Mouse (Mus musculus): ENCODE results near the gene Fbxl13.
A peak's percentile ranks its signal among the peaks of the same experiment; 100 is the strongest.

Fbxl13 gene

DNA sequence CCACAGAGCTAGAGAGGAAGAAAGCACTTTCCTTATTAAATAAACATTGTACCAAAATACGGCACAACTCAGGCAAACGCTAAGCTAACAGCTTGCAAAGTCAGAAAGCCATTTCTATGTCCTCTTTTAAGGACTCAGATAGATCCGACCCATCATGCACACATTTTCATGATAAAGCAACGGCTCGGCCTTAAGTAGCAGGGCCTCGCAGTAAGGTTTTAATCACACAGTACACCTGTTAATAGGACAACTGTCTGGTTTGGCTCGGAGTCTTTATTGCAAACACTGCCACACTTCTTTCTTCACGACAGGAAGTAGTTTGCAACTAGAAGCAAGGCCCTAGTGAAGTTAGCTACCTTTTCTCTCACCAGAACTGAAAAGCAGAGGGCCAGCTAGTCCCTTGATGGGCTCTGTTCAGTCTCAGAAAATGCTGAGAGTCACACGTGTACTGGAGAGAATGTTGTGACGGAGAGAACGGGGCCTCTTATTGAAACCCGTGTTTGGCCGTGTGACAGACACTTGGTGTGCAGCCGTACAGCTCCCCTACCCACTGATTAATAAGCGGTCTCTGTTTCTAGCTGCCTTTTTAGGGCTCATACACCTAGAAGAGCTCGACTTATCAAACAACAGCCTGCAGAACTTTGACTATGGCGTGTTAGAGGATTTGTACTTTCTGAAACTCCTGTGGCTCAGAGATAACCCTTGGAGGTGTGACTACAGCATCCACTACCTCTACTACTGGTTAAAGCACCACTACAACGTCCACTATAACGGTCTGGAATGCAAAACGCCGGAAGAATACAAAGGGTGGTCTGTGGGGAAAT, 70.8 kb downstream of the Fbxl13 start:
- DNase-seq (ENCODE audit: low spot score in 2 of 2), result no peak

DNA sequence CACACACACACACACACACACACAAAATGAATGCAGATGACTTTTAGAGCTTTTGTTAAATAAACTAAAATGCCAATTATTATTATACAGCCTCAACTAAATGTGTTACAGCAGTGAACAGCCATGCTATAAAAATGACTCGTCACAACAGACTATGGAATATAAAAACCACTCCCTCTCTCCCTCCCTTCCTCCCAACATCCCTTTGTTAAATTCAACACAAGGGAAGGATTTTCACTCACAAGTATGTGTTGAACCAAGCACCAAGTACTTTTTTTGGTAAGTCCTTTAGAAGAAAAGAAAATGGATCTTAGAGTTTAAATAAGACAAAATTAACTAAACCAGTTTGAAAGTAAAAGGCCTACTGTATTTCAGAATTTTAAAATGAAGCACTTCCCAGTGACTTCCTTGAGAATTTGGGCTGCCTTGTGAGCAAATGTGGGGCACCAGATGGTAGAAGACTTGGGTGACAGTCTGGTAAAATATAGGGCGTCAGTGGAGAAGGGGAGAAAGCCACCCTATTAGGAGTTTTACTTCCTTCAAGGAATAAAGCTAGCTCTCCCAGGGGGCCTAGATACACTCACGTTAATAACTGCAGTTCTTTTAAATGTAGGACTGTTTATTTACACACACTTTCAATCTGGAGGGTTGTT, 72.5 kb downstream of the Fbxl13 start:
- DNase-seq (ENCODE audit: low spot score in 2 of 2), result no peak

DNA sequence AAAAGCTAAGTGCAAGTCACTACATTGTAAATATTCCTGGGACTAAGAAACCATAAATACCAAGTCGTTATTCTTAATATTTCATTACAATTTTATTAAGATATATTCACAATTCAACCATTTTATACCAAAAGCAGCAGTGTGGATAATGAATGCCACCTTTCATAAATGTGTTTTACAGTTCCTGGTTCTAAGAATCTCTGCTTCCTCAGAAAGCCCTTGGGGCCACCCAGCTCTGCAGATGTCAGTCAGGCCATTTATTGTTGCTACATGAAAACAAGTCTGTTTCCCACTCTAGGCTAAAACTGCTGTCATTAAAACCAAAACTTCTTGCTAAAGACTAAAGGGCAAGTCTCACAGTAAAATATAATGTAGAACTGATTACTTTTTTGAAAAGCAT, 77.7 kb downstream of the Fbxl13 start:
- DNase-seq (ENCODE audit: low spot score in 2 of 2), result no peak

DNA sequence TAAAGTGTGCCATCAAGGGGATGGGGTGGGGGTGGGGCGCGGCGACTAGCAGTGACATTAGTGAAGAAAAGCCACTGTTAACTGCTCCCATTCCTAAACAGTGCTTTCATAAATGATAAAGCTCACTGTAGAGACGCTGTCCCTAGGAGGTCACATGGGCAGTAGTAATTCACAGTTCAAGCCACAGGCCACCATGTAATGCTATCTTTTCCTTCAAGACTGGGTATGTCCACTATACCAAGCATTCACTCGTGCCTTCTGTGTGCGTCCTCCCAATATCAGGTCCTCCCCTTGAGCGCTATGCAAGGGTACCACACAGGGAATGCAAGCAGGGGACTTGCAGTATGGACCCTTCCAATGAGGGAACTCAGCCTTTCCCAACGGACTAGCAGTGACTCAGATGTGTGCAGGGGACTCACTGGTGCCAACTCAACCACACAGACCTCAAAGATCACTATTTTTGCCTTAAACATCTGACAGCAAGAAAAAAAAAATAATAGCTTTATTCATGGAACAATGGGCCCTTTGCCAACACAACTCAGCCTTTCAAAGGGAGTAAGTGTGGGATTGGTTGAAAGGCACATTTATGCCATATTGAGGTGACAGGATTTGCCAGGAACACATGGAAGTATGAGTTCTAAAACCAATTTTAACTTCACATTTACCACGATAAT, 79.9 kb downstream of the Fbxl13 start:
- DNase-seq (ENCODE audit: low spot score in 2 of 2), result no peak

DNA sequence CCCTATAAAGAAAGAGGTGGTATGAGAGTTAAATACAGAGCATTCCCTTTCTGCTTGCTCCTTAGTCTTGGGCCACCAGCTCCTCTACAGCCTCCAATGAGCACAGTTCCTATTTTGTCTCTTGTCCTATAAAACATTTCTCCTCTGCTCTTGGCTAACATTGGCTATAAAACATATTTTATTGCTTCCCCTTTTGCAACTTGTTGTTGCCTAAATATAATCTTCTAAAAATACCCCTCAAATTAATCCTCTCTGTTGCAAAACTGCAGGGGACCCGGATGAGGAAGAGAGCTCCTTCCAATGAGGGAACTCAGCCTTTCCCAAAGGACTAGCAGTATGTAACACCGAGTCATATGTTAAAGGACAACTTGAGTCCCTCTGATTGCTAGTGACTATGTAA, 81.5 kb downstream of the Fbxl13 start:
- DNase-seq (ENCODE audit: low spot score in 2 of 2), result no peak

DNA sequence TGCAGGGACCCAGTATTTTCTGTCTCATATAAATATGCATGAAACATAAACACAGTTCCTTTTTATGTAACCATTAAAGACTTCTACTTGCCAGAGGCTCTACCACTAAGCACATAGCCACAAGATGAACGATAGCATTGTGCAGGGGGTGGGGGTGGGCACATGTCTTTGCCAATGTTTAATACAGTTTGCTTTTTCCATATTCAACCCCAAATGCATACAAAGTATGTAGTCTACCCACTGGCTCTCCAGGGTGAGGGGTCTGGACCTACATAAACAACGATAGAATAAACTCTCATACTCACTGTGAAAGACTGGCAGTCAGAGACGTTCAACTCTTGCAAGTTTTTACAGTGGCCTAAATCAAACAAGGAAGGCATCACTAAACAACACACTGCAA, 88.9 kb downstream of the Fbxl13 start:
- no peak for DNase-seq (ENCODE audit: low spot score in 2 of 2)

DNA sequence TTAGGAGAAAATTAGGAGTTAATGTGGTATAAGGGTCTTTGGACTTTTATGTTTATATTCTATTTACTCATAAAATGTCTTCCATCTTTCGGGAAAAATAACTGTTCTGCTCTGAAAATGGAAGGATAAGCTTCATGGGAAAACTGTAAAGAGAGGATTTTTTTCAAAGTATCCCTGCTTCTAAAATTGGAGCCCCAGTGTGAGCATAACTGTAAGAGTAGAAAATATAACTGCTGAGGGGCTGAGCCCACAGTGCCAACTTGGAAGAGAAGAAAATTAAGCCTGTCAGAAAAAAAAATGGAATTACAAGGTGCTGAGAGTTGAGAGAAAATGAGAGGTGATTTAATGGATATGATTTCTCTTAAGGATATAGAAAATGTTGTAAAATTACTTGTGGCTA, 90.7 kb downstream of the Fbxl13 start:
- DNase-seq (ENCODE audit: low spot score in 2 of 2), result no peak

DNA sequence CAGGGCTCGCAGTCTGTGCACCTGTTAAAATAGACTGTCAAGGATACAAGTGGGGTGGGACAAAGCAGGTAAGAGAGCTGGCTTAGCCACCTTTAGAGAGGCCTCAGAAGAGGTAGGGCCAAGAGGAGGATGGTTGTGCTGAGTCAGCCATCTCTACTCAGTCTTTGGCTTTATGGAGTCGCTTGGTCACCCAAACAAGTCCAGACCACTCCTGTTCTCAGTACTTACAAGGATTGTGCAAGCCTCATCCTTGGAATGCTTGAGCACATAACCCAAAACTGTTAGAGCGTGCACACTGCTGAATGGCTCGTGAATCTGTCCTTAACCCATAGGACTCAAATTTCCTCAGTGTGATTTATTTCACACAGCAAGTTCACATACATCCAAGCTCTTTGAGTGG, 91.7 kb downstream of the Fbxl13 start:
- DNase-seq (ENCODE audit: low spot score in 2 of 2), result no peak

DNA sequence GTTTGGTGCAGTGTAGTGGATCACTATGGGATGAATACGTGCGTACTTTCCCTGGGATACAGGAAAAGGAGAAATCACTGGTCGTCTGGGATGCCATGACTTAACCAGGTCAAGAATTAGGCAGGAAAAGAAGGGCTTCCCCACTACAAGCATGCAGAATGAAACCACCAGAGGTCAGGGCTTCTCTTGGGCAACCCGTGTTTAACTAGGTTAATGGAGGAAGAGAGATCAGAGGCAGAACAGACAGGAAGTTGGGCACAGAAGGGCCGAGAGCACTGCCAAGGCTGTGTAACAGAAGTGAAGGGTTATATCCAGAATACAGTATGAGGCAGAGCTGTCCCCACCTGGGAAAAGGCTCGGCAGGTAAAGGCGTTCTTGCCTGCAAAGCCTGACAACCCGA, 98.4 kb downstream of the Fbxl13 start:
- no peak for DNase-seq (ENCODE audit: low spot score in 2 of 2)

DNA sequence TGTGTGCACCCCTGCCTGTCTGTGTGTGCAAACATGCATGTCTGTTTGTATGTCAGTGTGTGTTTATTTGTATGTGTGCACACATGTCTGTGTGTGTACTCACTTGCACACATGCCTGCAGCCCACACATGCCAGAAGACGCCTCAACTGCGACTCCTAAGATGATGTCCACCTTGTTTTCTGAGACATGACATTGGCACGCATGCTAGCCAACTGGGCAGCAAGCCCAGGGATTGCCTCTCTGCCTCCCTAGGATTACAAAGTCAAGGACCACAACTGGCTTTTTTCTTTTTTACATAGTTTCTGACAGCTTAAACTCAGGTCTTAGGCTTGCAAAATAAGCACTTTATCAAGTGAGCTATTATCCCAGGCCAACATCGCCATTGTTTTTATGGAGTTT, 99.6 kb downstream of the Fbxl13 start:
- DNase-seq (ENCODE audit: low spot score in 2 of 2), result peak in 1 of 2 experiments; percentile 47

DNA sequence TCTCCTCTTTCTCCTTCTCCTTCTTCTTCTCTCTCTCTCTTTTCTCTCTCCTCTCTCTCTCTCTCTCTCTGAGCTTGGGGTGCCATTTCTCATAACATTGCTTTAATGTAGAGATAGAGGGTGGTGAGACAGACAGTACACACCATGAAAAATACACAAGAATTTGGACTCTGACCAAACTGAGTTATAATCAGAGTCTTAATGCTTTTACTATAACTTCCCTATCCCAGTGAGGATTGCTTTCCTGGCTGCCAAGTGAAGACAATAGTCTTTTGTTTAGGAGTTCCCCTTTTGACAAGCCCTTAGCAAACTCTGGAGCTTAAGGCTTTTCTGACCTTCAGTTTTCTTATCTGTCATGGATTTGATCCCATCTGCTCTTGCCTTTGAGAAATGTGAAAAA, 100.2 kb downstream of the Fbxl13 start:
- DNase-seq (ENCODE audit: low spot score in 2 of 2), result no peak

DNA sequence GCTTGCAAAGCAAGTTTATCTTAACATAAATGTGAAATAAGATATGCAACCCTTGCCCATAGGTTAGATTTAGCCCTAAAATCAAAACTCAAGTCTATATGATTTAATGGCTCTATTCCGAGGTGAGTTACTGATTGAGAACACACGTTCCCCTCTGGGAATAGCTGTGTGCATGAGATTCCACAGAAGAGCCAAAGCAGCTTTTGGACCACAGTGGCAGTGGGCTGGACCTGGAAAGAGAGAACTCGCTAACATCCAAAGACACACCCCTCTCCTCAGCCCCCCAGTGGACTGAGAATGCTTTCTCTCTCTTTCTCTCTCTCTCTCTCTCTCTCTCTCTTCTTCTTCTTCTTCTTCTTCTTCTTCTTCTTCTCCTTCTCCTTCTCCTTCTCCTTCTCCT, 100.6 kb downstream of the Fbxl13 start:
- peak in 1 of 2 experiments; percentile 30 for DNase-seq (ENCODE audit: low spot score in 2 of 2)

DNA sequence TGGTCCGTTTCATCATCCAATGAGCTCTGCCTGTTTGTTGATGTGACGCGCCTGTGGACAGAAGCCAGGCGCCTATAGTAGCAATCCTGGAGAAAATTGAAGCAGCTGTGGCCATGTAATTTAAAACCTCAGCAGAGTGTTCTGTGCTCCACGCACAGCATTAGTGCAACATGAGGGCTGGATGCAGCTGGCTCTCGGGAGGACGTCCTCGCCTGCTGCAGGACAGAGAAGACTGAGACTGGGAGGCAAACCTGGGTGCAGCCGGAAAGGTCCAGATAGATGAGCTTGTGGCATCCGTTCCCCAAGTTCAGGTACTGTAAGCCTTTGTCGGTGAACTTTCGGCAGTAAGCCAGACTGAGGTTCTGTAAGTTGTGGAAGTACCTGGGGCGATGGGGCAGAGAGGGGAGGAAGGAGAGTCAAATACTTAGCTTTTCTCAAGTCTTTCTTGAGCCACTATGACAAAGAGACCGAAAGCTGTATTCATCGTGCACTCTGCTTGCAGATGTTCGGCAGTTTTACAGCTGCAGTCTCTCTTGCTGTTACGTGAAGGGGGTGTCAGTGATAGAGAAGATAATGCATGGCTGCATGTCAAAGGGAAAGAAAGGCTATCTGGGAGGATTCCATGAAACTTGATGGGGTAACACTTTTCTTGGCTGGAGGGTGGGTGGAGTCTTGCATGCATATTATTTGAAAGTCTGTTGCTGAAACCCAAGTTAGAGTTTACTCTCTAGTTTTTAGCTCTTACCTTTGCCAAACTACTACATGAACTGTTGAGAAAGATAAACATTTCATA, 101.8 kb downstream of the Fbxl13 start, which contains the start of gene Lrrc17:
Lrrc17 (plus strand) TSS at position 151 of the 793 bp plus-strand sequence.
- peak in 1 of 2 experiments; percentile 63 for DNase-seq (ENCODE audit: low spot score in 2 of 2)

DNA sequence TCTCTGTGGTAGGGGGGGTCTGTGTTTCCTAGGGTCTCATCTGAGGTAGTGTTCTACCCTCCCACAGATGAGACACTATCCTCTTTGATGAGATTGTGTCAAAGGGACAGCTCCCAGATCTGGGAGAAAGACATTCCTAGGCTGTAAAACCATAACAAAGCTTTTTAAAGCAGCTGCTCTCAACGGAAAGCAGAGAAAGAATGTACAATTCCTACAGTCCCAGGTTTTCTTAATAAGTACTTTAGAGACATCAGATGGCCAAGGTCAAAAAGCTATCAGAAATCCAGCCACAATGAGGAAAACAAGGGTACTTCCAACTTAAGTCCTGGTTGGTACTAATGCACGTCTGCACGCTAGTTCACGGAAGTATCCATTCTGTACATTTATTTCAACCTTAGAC, 103.2 kb downstream of the Fbxl13 start:
- DNase-seq (ENCODE audit: low spot score in 2 of 2), result no peak

DNA sequence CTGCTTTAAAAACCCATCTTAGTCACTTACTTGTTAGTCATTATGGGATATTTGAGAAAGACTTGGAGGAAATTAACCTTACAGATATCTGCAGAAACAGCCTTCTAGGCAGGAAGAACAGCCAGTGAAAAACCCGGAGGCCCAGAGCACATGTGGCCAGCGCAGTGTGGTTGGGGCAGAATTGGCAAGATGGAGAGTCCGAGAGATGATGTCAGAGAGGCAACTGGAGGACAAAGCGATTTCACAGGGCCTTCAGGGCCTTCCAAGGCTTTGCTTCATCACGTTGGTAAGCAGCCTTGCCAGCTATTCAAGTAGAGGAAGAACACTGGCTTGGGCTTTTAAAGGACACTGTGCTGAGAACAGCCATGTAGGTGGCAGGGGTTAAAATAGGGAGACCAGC, 112.5 kb downstream of the Fbxl13 start:
- no peak for DNase-seq (ENCODE audit: low spot score in 2 of 2)

DNA sequence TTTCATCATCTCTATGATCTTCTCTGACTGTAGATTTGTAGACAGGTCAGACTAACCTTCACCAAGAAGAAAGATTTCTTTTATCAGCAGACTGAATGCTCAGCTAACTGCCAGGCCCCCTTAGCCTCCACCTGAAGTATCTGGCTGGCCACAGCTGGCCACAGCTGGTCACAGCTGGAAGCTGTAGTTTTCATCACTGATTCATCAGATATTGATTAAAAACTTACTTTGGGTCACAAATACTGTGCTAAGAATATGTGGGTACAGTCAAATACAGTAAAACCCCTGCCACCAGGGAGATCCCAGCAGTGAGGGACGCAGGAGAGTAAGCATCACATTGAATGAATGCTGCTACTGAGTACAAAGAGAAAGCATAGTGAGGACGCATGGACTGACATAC, 113.3 kb downstream of the Fbxl13 start:
- DNase-seq (ENCODE audit: low spot score in 2 of 2), result no peak

DNA sequence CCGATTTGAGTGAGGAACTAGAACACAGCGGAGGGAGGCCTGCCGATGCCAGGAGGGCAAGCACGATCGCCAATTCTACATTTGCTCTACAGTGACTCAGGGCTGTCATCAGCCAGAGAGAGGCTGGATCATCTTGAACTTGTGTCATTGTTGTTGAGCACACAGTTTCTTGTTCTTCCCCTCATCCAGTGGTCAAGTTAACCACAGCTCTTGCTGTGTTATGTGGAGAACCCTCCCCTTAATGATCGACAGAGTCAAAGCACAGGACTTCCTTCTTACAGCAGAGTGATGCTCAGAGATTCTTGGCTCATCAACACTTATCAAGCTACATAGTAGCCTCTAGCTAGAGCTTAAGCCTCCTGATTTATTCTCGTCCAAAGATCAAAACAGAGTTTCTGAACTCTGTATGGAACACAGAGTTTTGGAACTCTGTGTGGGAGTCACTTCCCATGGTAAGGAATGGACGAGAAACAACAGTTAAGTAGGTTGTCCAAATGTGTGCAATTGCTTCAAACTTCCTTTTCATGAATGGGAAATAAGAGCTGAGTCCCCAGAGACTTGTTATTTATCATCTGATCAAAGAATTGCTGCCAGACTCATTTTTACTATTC, 116.2 kb downstream of the Fbxl13 start:
- no peak for DNase-seq (ENCODE audit: low spot score in 2 of 2)

DNA sequence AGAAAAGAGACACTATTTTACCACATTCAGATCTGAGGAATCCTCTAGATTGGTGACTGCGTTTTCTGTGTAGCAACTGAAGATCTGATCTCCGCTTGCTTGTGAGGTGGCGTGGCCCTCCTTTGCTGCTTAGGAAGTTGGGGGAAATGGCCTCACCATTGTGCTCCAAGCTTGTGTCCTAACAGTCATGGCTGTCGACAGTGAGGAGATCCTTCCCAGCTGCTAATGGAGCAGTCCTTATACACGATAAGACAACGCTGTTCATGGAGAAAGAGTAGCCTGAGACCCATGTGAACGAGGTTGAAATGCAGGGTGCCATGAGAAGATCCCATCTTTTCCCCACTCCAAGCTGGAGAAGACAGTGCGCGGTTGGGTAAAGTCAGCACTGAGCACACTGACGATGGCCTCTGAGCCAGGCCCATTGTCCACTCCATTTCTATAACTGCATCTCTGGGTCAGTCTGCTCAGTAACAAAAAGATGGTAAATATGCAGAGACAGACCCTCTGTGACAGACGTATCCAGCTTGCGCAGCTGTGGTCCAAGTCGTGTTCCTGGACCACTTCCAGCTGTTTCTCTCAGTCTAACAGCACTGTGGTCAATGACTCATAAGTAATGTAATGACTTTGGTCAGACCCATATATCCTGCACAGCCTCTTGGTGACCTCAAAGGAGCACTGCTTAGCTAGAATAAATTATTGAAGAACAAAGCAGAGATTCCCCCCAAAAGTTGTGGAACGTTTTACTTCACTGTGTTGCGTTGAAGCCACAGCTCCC, 117.2 kb downstream of the Fbxl13 start:
- DNase-seq (ENCODE audit: low spot score in 2 of 2), result no peak

DNA sequence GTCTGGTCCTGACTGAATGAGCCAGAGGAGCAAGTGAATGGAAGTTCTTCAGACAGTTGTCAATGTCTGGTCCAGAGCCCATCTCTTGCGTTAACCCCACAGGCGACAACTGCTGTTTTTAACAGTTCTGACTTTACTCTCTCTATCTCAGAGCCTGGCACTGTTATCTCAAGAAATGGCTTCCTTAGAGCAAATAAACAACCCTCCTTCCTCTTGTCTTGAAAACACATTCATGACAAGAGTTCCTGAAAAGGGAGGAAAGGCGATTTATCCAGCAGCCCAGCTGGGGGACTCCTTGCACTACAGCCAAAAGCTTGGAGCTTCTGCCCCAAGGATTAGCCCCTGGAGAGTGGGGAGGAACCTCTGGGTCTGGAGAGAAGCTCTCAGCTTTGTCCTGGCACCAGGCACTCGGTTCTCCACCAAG, 117.9 kb downstream of the Fbxl13 start:
- DNase-seq (ENCODE audit: low spot score in 2 of 2), result peak in 1 of 2 experiments; percentile 51

DNA sequence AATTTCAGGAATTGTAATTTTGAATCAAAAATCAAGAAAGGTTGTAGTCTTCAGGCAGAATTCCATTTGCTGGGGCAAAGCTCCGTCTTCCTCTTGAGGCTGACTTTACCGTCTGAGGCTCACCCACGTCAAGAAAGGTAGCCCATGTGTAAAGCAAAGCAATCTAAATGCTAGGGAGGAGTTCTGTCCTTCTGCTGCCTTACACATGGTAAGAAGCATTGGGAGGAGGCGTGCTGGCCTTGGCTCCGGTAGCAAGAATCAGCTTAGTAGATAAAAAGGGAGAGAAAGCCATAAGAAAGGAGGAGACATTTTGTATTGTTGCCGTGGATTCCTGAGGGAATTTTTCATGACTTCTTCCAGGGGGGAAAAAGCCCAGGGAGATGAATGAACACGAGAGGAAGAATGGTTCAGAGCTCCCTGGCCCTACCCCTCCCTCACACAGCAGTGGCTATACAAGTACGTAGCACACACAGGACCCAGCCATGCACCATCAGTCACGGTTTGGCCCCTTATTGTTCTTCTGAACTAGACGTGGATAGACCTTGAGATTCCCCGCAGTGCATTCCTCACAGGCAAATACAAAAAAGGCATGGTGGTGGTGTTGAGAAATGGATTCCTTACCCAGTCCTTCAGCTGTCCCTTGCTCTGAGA, 118.5 kb downstream of the Fbxl13 start:
- DNase-seq (ENCODE audit: low spot score in 2 of 2), result no peak
